Mouse (Mus musculus) heart, embryonic 12.5 days (tissue): ENCODE data around the gene Gucy2g. TPM values are rescaled to one million over a fixed set of nuclear protein-coding genes. Genes with fewer than 3 reads are reported as not detected.
"Not testable (repeated sequence)": the region's sequence is repeated elsewhere in the genome, so short reads cannot be mapped to it uniquely, and the experiment has no call there.

Experiments
- ATAC-seq: fragments of 200-750 bp; cut with Nextera tagmentation; 2 replicates; pipeline ENCODE4 v1.8.0; 2017; ENCODE audit warnings: moderate TSS enrichment, moderate library complexity; ENCODE audit not compliant: insufficient number of reproducible peaks, low FRiP score
- H3K27ac ChIP-seq: fragments of 300-500 bp; sonication (generic); 2 replicates; pipeline ENCODE4 v1.5.1; 2016; ENCODE audit warnings: mild to moderate bottlenecking, moderate library complexity; ENCODE audit not compliant: poor library complexity, severe bottlenecking
- H3K27me3 ChIP-seq: fragments of 300-500 bp; sonication (generic); replicated peaks from 2 replicates; pipeline ENCODE4 v1.6.1; 2016; ENCODE audit warnings: mild to moderate bottlenecking, moderate library complexity
- H3K36me3 ChIP-seq: fragments of 300-500 bp; sonication (generic); 2 replicates; pipeline ENCODE4 v1.6.1; 2016; ENCODE audit warnings: mild to moderate bottlenecking, moderate library complexity
- H3K4me1 ChIP-seq: fragments of 300-500 bp; sonication (generic); replicated peaks from 2 replicates; pipeline ENCODE4 v1.6.1; 2016; ENCODE audit warnings: mild to moderate bottlenecking
- H3K4me2 ChIP-seq: fragments of 300-500 bp; sonication (generic); 2 replicates; pipeline ENCODE4 v1.6.1; 2016; ENCODE audit warnings: mild to moderate bottlenecking, moderate library complexity
- H3K4me3 ChIP-seq: fragments of 300-500 bp; sonication (generic); 2 replicates; pipeline ENCODE4 v1.5.1; 2016; ENCODE audit warnings: mild to moderate bottlenecking
- H3K9ac ChIP-seq: fragments of 300-500 bp; sonication (generic); 2 replicates; pipeline ENCODE4 v1.6.1; 2016; ENCODE audit warnings: mild to moderate bottlenecking, moderate library complexity
- H3K9me3 ChIP-seq: fragments of 300-500 bp; sonication (generic); replicated peaks from 2 replicates; pipeline ENCODE4 v1.6.1; 2016; ENCODE audit warnings: mild to moderate bottlenecking, moderate library complexity
- WGBS: fragments of 180-500 bp; shearing (Covaris S2); methylation state at CpG from one replicate; pipeline ENCODE4 v1.1.7; 2016; 5-methylcytosine and 5-hydroxymethylcytosine counted together
- microRNA-seq: library from miRNA; unstranded; fragments of <30 nt; microRNA quantifications from one replicate; pipeline ENCODE4, GENCODE M21; 2017
- polyA plus RNA-seq: library from polyadenylated mRNA; unstranded; fragments of >200 nt; fragmentation: Nextera tagmentation; extraction: Ambion mirVana; gene quantifications from 2 replicates; pipeline ENCODE4 v1.2.1, GENCODE M21; 2016

Gene Gucy2g
- polyA plus RNA-seq, 1 experiment from 2014 or later: 0.04 TPM

GRCm38 (mm10) chr19:55164162-55164561, 76.9 kb downstream of the Gucy2g start:
- Histone ChIP-seq H3K9ac (no peak overlapping the region), H3K4me2 (no peak overlapping the region), H3K27me3 (no peaks in the 10 kb centered on the region), H3K4me1 (no peaks in the 10 kb centered on the region; the same call in 1 of the 2 replicates), H3K4me3 (no peak overlapping the region), H3K27ac (no peak overlapping the region), H3K9me3 (0 out of 2 replicates have a peak, but pooled peaks cover 2% of the 10 kb centered on the region), H3K36me3 (no peaks in the 10 kb centered on the region)
- 41% methylated on average over 1 of the region's 1 CpGs for WGBS
- no peak for ATAC-seq

- WGBS: 72% methylated on average over 4 of the region's 4 CpGs
Observed at GRCm38 (mm10) chr19:55162271-55162670, 78.8 kb downstream of the Gucy2g start.

DNA sequence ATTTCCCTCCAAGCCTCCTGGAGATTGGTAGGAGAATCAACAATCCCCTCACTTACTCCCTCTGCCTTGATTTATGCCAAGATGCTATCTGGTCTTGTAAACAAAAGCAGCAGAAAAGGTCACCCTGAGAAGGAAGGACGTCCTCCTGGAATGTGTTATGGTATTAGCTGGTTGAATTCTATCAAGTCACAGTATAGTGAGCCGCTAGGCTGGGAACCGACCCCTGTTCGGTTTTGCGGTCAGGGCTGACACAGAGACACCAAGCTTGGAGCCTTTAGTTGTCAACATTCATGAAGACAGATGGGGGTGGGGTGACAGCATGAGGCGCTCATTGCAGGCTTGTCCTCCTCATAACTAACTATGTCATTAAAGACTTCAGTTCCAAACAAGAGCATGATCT, 81.2 kb downstream of the Gucy2g start:
- Histone ChIP-seq H3K27me3 (no peaks in the 10 kb centered on the region), H3K27ac (no peak overlapping the region), H3K9me3 (no peaks in the 10 kb centered on the region), H3K4me2 (no peak overlapping the region), H3K4me3 (no peak overlapping the region), H3K4me1 (no peaks in the 10 kb centered on the region; the same call in 1 of the 2 replicates), H3K9ac (no peak overlapping the region), H3K36me3 (no peaks in the 10 kb centered on the region)
- WGBS: 67% methylated on average over 6 of the region's 6 CpGs
- ATAC-seq: no peak

More at GRCm38 (mm10) chr19:55162271-55162670, 78.8 kb downstream of the Gucy2g start:
- no peaks in the 10 kb centered on the region for H3K27me3 ChIP-seq
- no peak overlapping the region for H3K9ac ChIP-seq
- H3K4me2 ChIP-seq: no peak overlapping the region
- H3K4me3 ChIP-seq: no peak overlapping the region
- no peaks in the 10 kb centered on the region for H3K9me3 ChIP-seq
- no peaks in the 10 kb centered on the region for H3K36me3 ChIP-seq
- no peaks in the 10 kb centered on the region; the same call in 1 of the 2 replicates for H3K4me1 ChIP-seq
- ATAC-seq: no peak
- H3K27ac ChIP-seq: no peak overlapping the region

DNA sequence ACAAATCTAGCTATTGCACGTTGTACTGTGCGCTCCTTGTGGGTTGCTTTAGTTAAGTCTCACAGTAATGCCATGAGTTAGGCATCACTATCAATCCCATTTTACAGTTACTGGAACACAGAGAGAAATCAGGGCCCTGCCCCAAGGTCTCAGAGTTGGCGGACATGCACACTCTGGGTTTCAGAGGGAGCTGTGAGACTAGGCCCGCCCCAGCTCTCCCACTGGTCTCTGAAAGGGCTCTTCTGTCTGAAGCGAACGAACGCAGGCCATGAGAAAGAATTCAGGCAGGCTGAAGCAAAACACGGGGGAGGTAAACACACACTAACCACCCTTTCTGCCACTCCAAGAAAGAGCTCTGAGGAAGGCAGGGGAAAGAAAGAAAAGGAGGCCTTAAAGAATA, 82.4 kb downstream of the Gucy2g start:
- 62% methylated on average over 8 of the region's 8 CpGs for WGBS
- ATAC-seq: no peak
- H3K36me3 ChIP-seq: no peaks in the 10 kb centered on the region
- H3K9ac ChIP-seq: no peak overlapping the region
- no peak overlapping the region for H3K4me2 ChIP-seq
- no peaks in the 10 kb centered on the region for H3K9me3 ChIP-seq
- no peak overlapping the region for H3K27ac ChIP-seq
- H3K4me3 ChIP-seq: no peak overlapping the region
- no peaks in the 10 kb centered on the region; the same call in 1 of the 2 replicates for H3K4me1 ChIP-seq
- H3K27me3 ChIP-seq: no peaks in the 10 kb centered on the region

DNA sequence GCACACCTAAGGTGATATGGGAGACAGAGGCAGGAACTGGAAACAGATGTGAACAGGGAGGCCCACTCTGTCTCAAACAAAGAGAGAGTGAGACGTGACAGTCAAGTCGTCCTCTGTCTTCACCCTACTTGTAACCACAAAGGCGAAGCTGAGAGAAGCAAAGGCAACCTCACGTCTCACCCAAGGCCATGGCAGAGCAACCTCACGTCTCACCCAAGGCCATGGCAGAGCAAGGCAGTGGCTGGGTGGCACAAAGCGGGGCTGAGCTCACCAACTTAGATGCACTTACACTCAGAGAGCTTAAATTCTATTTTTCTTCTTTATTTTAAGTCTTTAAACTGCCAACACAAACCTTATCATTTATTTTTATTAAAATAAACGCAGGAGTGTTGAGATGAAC, 84.0 kb downstream of the Gucy2g start:
- H3K27ac ChIP-seq: no peak overlapping the region
- H3K9ac ChIP-seq: no peak overlapping the region
- H3K4me2 ChIP-seq: no peak overlapping the region
- no peak overlapping the region for H3K4me3 ChIP-seq
- H3K4me1 ChIP-seq: no peaks in the 10 kb centered on the region; the same call in 1 of the 2 replicates
- no peaks in the 10 kb centered on the region for H3K27me3 ChIP-seq
- ATAC-seq: no peak
- WGBS: 73% methylated on average over 7 of the region's 7 CpGs
- no peaks in the 10 kb centered on the region for H3K9me3 ChIP-seq
- H3K36me3 ChIP-seq: no peaks in the 10 kb centered on the region

DNA sequence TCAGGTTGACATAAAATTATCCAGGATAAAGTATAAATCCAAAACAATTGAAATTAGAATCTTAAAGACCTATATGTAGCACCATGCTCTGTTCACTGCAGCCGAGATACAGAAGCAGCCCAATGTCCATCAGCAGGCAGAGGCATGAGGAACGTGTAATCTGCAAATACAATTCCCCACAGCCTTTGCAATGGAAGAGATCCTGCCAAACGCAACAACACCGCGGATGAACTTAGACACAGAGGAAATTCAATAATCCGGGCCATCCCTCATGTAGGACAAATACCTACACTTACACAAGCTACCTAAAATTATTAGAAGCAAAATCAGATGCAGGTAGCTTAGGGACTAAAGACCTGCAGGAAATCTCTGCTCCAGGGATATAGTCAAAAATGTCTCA, 88.1 kb downstream of the Gucy2g start:
- Histone ChIP-seq H3K4me1 (no peaks in the 10 kb centered on the region; the same call in 1 of the 2 replicates), H3K27me3 (no peaks in the 10 kb centered on the region), H3K27ac (no peak overlapping the region), H3K36me3 (no peaks in the 10 kb centered on the region), H3K9me3 (no peaks in the 10 kb centered on the region), H3K4me3 (no peak overlapping the region), H3K9ac (no peak overlapping the region), H3K4me2 (no peak overlapping the region)
- no peak for ATAC-seq
- 79% methylated on average over 6 of the region's 6 CpGs for WGBS

- not testable (repeated sequence) for H3K4me3 ChIP-seq, H3K36me3 ChIP-seq, H3K9ac ChIP-seq, H3K4me1 ChIP-seq, ATAC-seq, H3K27ac ChIP-seq, H3K4me2 ChIP-seq, H3K9me3 ChIP-seq, H3K27me3 ChIP-seq
- 53% methylated on average over 6 of the region's 6 CpGs for WGBS
Observed at GRCm38 (mm10) chr19:55152274-55152673, 88.8 kb downstream of the Gucy2g start.

- ATAC-seq: no peak
- Histone ChIP-seq H3K9me3 (no peaks in the 10 kb centered on the region), H3K27ac (no peak overlapping the region)
Observed at GRCm38 (mm10) chr19:55149646-55150045, 91.4 kb downstream of the Gucy2g start.

DNA sequence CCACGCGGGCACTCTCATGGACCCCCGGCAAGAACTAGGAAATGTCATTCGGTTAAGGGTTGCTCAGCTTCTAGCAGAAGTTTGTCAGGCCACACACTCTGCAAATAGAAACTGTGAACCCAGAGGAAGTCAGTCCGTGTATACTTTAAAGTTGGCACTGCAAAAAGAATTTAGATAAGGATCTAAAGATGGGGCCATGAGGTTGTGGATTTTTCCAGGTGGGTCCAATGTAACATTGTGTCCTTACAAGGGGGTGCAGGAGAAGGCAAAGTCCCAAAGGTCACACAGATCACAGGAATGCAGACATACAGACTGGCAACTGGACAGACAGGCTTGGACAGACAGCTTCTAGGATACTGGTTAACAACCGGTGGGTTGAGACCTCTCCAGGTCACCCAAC, 92.9 kb downstream of the Gucy2g start:
- Histone ChIP-seq H3K4me1 (no peaks in the 10 kb centered on the region; the same call in 1 of the 2 replicates), H3K36me3 (no peaks in the 10 kb centered on the region), H3K27ac (no peak overlapping the region), H3K4me3 (no peak overlapping the region), H3K4me2 (no peak overlapping the region), H3K9ac (no peak overlapping the region), H3K27me3 (no peaks in the 10 kb centered on the region), H3K9me3 (no peaks in the 10 kb centered on the region)
- no peak for ATAC-seq
- 74% methylated on average over 6 of the region's 6 CpGs for WGBS

More at GRCm38 (mm10) chr19:55149646-55150045, 91.4 kb downstream of the Gucy2g start:
- 76% methylated on average over 6 of the region's 6 CpGs for WGBS
- no peak overlapping the region for H3K9ac ChIP-seq
- H3K27me3 ChIP-seq: no peaks in the 10 kb centered on the region
- H3K4me2 ChIP-seq: no peak overlapping the region
- no peak overlapping the region for H3K4me3 ChIP-seq
- no peaks in the 10 kb centered on the region for H3K36me3 ChIP-seq
- H3K4me1 ChIP-seq: no peaks in the 10 kb centered on the region

Small RNAs within 50 kb of the gene (microRNA-seq; reads per million reads assigned to microRNA genes)
- not detected for gene Mir6715

Other genes starting within 250 kb of the Gucy2g start
- gene Gpam, start 114.0 kb downstream of the Gucy2g start, polyA plus RNA-seq: 11.9 and 12.8 TPM in 2 replicates
- gene Tectb, start 60.5 kb downstream of the Gucy2g start, polyA plus RNA-seq: not detected in 2 replicates
- gene Acsl5, start 10.7 kb upstream of the Gucy2g start, polyA plus RNA-seq: 40.7 and 44.0 TPM in 2 replicates
- 71.5 and 72.1 TPM in 2 replicates for gene Zdhhc6, start 74.8 kb upstream of the Gucy2g start, polyA plus RNA-seq
- gene Vti1a, start 75.1 kb upstream of the Gucy2g start, polyA plus RNA-seq: 19.6 TPM in 2 replicates